Mouse (Mus musculus) NIH3T3 (cell line): ENCODE results near the gene Mterf4.
"Not testable (repeated sequence)": the region's sequence is repeated elsewhere in the genome, so short reads cannot be mapped to it uniquely, and the experiment has no call there.

Experiments
- DNase-seq: peaks from one replicate; pipeline ENCODE4 v3.0.0-alpha.2; 2012; ENCODE audit warnings: low read depth

The Mterf4 gene

GRCm38 (mm10) chr1:93305581-93306337 is at the start of gene Mterf4:
TSS of gene Mterf4 (minus strand) at chr1:93305915.
- peak; percentile 91 for DNase-seq

GRCm38 (mm10) chr1:93352724-93353123 is 47.0 kb upstream of the Mterf4 start:
- DNase-seq: no peak

DNA sequence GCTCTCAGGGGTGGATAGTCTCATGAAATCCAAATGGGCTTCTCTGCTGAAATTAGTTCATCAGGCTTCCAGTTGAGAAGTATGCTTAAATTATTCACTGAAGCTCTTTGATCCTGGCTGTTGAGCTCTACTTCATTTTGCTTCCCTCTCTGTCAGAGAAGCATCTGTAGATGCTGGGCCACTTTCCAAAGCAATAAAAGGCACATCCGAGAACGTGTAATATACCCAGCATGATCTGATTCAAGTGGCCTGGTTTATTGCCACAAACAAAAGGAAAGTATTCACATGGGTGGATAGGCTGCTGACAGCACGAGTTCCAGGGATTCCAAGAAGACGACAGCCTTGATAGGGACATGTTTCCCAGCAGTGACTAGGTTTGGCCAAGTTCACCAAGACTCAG is 44.0 kb upstream of the Mterf4 start:
- no peak for DNase-seq

DNA sequence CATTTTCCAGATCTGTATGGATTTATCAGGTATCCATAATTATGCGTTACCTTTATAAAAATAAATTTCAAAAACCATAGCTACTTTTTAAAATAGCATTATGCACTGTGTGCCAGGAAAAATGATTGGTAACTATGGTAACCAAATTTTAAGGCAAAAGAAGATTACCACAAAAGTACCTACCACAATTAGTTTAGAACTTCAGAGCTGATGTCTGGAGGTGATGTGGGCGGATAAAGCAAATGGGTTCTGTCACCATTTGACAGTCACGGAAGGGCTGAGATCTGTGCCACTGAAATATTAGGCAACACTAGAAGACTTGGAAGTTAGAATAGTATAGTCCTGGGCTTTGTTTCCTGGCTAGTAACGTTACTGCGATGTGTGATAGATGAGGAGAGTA is 41.5 kb upstream of the Mterf4 start:
- DNase-seq: no peak

GRCm38 (mm10) chr1:93343504-93344047 is 37.9 kb upstream of the Mterf4 start:
- peak; percentile 98 for DNase-seq

DNA sequence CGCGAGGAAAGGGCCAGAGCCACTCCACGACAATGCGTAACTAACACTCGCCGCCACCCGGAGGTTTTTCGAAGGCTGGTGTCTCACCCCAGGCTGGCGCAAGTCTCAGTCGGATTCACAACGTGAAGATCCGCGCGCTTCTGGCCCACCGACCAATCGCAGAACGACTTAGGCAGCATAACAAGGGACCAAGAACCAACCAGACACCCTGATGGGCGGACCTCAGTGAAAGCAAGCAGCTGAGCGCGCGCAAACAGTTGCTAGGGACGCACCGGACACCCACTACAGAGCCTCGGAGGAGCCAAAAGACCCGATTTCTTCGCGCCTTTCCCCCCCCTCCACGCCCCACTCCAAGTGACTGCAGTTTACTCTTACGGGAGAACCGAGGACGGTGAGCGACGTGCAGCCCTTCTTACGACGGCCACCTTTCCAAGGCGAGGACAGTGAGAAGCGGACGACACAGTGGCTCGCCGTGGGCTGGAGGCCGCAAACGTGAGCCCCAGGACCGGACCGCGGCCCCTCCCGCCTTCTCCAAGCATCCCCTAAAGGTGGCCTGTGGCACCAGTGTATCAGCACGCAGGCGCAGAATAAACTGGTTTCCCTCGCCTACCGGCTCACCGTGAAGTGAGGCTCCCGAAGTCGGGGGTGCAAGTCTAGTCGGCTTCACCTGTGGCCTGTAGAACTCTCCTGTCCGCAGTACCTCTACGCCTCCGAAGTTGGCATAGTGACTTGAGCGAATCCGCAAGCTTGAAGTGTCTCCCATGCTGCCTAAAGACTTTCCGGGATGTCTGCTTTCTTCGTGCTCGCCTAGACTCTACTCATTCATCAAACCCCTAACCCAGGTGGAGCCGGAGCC is 37.2 kb upstream of the Mterf4 start, which contains the start of the genes Ppp1r7 and Pask:
Gene Ppp1r7 (plus strand): TSS at position 207 of the 856 bp plus-strand sequence.
Gene Pask (minus strand): TSS at position 835 of the 856 bp plus-strand sequence.
- DNase-seq: peak; percentile 98

DNA sequence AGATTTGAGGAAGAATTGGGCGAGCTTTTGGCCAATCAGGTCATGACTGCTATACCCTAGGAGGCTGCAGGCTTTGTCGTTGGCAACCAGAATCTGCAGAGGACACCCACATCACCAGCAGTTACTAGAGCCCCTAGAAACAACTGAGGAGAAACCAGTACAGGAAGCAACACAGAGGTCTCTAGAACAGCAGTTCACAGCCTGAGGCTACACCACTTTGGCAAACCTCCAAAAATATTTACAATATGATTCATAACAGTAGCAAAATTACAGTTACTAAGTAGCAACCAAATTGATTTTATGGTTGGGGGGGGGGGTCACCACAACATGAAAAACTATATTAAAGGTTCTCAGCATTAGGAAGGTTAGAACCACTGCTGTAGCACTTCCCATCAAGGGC is 28.9 kb upstream of the Mterf4 start:
- DNase-seq: peak; percentile 64

DNA sequence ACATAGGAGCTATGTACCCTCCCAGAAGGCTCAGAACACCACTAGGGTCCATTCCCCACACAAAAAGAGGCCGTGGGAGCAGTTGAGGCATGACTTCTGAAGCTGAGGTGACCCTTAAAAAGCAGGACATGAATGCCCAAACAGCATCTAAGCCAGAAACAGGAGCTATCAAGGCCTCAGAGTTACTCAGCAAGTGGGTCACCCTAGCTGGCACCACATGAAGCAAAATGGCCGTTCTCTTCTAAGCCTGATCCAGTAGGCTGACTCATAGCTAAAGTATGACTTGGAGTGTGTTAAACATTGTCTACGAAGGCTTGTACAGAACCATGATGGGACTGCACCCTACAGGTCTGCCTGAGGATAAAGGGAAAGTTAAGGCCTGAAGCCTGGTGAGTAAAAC is 20.7 kb upstream of the Mterf4 start:
- DNase-seq: peak; percentile 91

- no peak for DNase-seq
Measured at GRCm38 (mm10) chr1:93323973-93324372, 18.3 kb upstream of the Mterf4 start.

GRCm38 (mm10) chr1:93300578-93300977 is 5.1 kb downstream of the Mterf4 start:
- DNase-seq: peak; percentile 75

DNA sequence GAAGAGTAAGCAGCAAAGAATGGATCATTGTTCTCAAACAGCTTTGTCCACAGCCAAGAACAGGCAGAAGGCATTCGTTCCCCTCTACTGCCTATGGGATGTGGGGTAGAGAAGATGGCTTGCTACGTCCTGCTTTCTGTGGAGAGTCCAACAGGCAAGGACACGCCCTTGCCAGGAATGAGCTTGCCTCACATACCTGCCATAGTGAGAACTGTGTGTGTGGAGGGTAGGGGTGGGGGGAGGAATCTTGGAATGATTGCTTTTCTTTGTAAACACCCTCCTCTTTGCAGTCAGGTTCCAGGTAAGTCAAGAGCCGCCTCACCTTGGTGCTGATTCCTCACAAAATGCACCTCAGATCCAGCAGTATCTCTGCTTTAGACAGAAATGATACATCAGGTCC is 5.9 kb downstream of the Mterf4 start:
- peak; percentile 37 for DNase-seq

- DNase-seq: not testable (repeated sequence)
Measured at GRCm38 (mm10) chr1:93294491-93294890, 11.2 kb downstream of the Mterf4 start.

- no peak for DNase-seq
Measured at GRCm38 (mm10) chr1:93292006-93292405, 13.7 kb downstream of the Mterf4 start.

- DNase-seq: no peak
Measured at GRCm38 (mm10) chr1:93291591-93291990, 14.1 kb downstream of the Mterf4 start.

- DNase-seq: no peak
Measured at GRCm38 (mm10) chr1:93290956-93291355, 14.8 kb downstream of the Mterf4 start.

DNA sequence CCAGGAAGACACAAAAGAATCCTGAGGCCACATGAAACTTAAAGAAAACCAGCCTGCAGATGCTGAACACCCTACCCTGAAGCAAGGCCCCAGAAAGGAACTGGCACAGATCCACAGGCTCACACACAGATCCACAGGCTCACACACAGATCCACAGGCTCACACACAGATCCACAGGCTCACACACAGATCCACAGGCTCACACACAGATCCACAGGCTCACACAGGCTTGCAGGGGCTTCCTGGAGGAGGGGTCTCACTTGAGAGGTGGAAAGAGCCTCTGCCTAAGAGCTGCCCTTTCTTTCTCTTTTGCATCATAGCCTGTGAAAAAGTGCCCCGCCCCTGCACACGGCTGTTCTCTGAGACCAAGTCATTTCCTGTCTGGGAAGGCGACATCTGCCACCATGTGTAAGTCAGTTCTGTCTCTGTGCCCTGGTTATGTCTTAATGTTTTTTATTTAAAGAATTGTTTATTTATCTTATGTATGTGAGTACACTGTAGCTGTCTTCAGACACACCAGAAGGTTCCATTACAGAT is 16.0 kb downstream of the Mterf4 start:
- no peak for DNase-seq

GRCm38 (mm10) chr1:93277041-93277440 is 28.7 kb downstream of the Mterf4 start:
- DNase-seq: no peak

GRCm38 (mm10) chr1:93275561-93275960 is 30.2 kb downstream of the Mterf4 start:
- peak; percentile 44 for DNase-seq

GRCm38 (mm10) chr1:93272409-93272821 is 33.3 kb downstream of the Mterf4 start:
- DNase-seq: peak; percentile 67

DNA sequence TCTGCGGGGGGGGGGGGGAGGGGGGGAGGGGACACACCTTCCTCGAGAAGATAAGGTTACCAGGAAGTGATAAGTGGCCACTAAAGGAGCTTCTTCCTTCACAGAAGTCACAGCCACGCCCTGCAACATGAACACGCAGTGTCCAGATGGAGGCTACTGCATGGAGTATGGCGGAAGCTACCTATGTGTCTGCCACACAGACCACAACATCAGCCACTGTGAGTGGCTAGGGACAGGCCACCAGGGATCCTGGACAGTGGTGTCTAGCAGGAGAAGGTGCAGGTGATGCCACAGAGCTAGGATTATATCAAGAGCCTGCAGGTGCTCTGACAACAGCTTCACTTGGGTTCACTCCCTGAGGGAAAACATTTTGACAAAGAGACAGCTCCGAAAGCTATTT is 34.0 kb downstream of the Mterf4 start:
- no peak for DNase-seq

- DNase-seq: no peak
Measured at GRCm38 (mm10) chr1:93270516-93271240, 35.0 kb downstream of the Mterf4 start.

- DNase-seq: no peak
Measured at GRCm38 (mm10) chr1:93268246-93268645, 37.5 kb downstream of the Mterf4 start.
